Mouse (Mus musculus) hindbrain, embryonic 12.5 days (tissue): ENCODE measurements around the gene Oas1g. TPM values are rescaled to one million over a fixed set of nuclear protein-coding genes. Genes with fewer than 3 reads are reported as not detected.
"Not testable (repeated sequence)": the region's sequence is repeated elsewhere in the genome, so short reads cannot be mapped to it uniquely, and the experiment has no call there.

Source experiments
- ATAC-seq: fragments of 200-750 bp; cut with Nextera tagmentation; 2 replicates; pipeline ENCODE4 v1.8.0; 2017; ENCODE audit warnings: moderate TSS enrichment; ENCODE audit not compliant: low FRiP score
- H3K27ac ChIP-seq: fragments of 300-500 bp; sonication (generic); 2 replicates; pipeline ENCODE4 v1.5.1; 2016; ENCODE audit warnings: mild to moderate bottlenecking
- H3K27me3 ChIP-seq: fragments of 300-500 bp; sonication (generic); 2 replicates; pipeline ENCODE4 v1.6.1; 2016; ENCODE audit warnings: mild to moderate bottlenecking
- H3K36me3 ChIP-seq: fragments of 300-500 bp; sonication (generic); 2 replicates; pipeline ENCODE4 v1.6.1; 2016; ENCODE audit warnings: mild to moderate bottlenecking
- H3K4me1 ChIP-seq: fragments of 300-500 bp; sonication (generic); 2 replicates; pipeline ENCODE4 v1.6.1; 2016
- H3K4me2 ChIP-seq: fragments of 300-500 bp; sonication (generic); replicated peaks from 2 replicates; pipeline ENCODE4 v1.6.1; 2016; ENCODE audit warnings: mild to moderate bottlenecking
- H3K4me3 ChIP-seq: fragments of 300-500 bp; sonication (generic); 2 replicates; pipeline ENCODE4 v1.5.1; 2016; ENCODE audit warnings: mild to moderate bottlenecking
- H3K9ac ChIP-seq: fragments of 300-500 bp; sonication (generic); 2 replicates; pipeline ENCODE4 v1.6.1; 2016; ENCODE audit warnings: mild to moderate bottlenecking, moderate library complexity
- H3K9me3 ChIP-seq: fragments of 300-500 bp; sonication (generic); replicated peaks from 2 replicates; pipeline ENCODE4 v1.6.1; 2016; ENCODE audit warnings: mild to moderate bottlenecking
- WGBS: fragments of 180-500 bp; shearing (Covaris S2); methylation state at CpG from one replicate; pipeline ENCODE4 v1.1.7; 2016; 5-methylcytosine and 5-hydroxymethylcytosine counted together
- polyA plus RNA-seq: library from polyadenylated mRNA; unstranded; fragments of >200 nt; fragmentation: Nextera tagmentation; extraction: Ambion mirVana; gene quantifications from 2 replicates; pipeline ENCODE4 v1.2.1, GENCODE M21; 2016

The Oas1g gene
- polyA plus RNA-seq, 1 experiment from 2014 or later, result not detected

- ATAC-seq, H3K36me3 ChIP-seq, H3K27me3 ChIP-seq, H3K4me1 ChIP-seq, H3K4me2 ChIP-seq, H3K4me3 ChIP-seq, H3K27ac ChIP-seq, H3K9me3 ChIP-seq, H3K9ac ChIP-seq: not testable (repeated sequence)
- 69% methylated on average over 2 of the region's 2 CpGs for WGBS
Observed at GRCm38 (mm10) chr5:120878803-120879202, 8.6 kb downstream of the Oas1g start.

GRCm38 (mm10) chr5:120877407-120877806, 10.0 kb downstream of the Oas1g start:
- H3K9ac ChIP-seq, H3K27ac ChIP-seq, H3K9me3 ChIP-seq, H3K4me1 ChIP-seq, H3K4me2 ChIP-seq, H3K36me3 ChIP-seq, H3K27me3 ChIP-seq, H3K4me3 ChIP-seq, ATAC-seq: not testable (repeated sequence)
- 70% methylated on average over 2 of the region's 2 CpGs for WGBS

DNA sequence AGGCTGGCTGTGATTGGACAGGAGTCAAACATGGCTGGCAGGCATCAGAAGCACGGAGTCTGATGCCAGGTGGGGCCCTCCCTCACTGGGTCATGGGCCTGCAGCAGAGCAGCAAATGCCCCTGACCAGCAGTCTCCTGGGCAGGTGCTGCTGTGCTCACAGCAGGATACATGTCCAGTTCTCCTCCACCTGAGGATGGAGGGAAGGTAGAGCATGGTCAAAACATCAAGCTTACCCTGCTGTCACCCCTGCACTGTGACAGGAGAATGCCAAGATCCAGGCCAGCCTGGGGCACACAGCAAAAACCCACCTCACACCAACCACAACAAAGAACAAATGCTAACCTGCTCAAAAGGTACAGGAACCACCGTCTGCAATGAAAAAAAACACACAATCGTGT, 10.6 kb downstream of the Oas1g start:
- not testable (repeated sequence) for H3K4me2 ChIP-seq, H3K4me1 ChIP-seq, ATAC-seq, H3K27ac ChIP-seq, H3K9me3 ChIP-seq, H3K9ac ChIP-seq, H3K4me3 ChIP-seq, H3K27me3 ChIP-seq, H3K36me3 ChIP-seq
- WGBS, result 83% methylated on average over 2 of the region's 3 CpGs

- ATAC-seq, result no peak
Observed at GRCm38 (mm10) chr5:120871469-120871868, 15.9 kb downstream of the Oas1g start.

GRCm38 (mm10) chr5:120870782-120871181, 16.6 kb downstream of the Oas1g start:
- H3K4me3 ChIP-seq, result no peak overlapping the region
- no peak for ATAC-seq

More at GRCm38 (mm10) chr5:120871469-120871868, 15.9 kb downstream of the Oas1g start:
- Histone ChIP-seq H3K4me3 (no peak overlapping the region), H3K27me3 (no peaks in the 10 kb centered on the region), H3K9me3 (no peaks in the 10 kb centered on the region), H3K36me3 (no peaks in the 10 kb centered on the region), H3K27ac (no peak overlapping the region), H3K4me1 (no peaks in the 10 kb centered on the region), H3K4me2 (no peak overlapping the region), H3K9ac (no peak overlapping the region)
- WGBS, result 53% methylated on average over 2 of the region's 2 CpGs

GRCm38 (mm10) chr5:120870081-120870480, 17.3 kb downstream of the Oas1g start:
- WGBS, result 62% methylated on average over 3 of the region's 3 CpGs
- Histone ChIP-seq H3K27me3 (no peaks in the 10 kb centered on the region), H3K9ac (no peak overlapping the region), H3K9me3 (no peaks in the 10 kb centered on the region), H3K4me1 (no peaks in the 10 kb centered on the region), H3K4me3 (no peak overlapping the region), H3K4me2 (no peak overlapping the region), H3K27ac (no peak overlapping the region), H3K36me3 (no peaks in the 10 kb centered on the region)
- ATAC-seq, result no peak

More at GRCm38 (mm10) chr5:120870782-120871181, 16.6 kb downstream of the Oas1g start:
- Histone ChIP-seq H3K4me1 (no peaks in the 10 kb centered on the region), H3K36me3 (no peaks in the 10 kb centered on the region), H3K9ac (no peak overlapping the region), H3K9me3 (no peaks in the 10 kb centered on the region), H3K27me3 (no peaks in the 10 kb centered on the region), H3K4me2 (no peak overlapping the region), H3K27ac (no peak overlapping the region)
- 83% methylated on average over 7 of the region's 7 CpGs for WGBS

- ATAC-seq, result no peak
- Histone ChIP-seq H3K9ac (no peak overlapping the region), H3K4me2 (no peak overlapping the region), H3K4me1 (no peaks in the 10 kb centered on the region), H3K4me3 (no peak overlapping the region), H3K27me3 (no peaks in the 10 kb centered on the region), H3K9me3 (no peaks in the 10 kb centered on the region), H3K27ac (no peak overlapping the region), H3K36me3 (no peaks in the 10 kb centered on the region)
- WGBS, result 84% methylated on average over 7 of the region's 7 CpGs
Observed at GRCm38 (mm10) chr5:120869436-120870015, 17.9 kb downstream of the Oas1g start.

- H3K9ac ChIP-seq, result no peak overlapping the region
- no peak overlapping the region for H3K27ac ChIP-seq
- 68% methylated on average over 3 of the region's 3 CpGs for WGBS
- no peak overlapping the region for H3K4me3 ChIP-seq
- no peaks in the 10 kb centered on the region for H3K4me1 ChIP-seq
- H3K27me3 ChIP-seq, result no peaks in the 10 kb centered on the region
- H3K36me3 ChIP-seq, result no peaks in the 10 kb centered on the region
- H3K4me2 ChIP-seq, result no peak overlapping the region
- ATAC-seq, result no peak
- no peaks in the 10 kb centered on the region for H3K9me3 ChIP-seq
Observed at GRCm38 (mm10) chr5:120865336-120865860, 22.0 kb downstream of the Oas1g start.

- Histone ChIP-seq H3K4me3 (no peak within 1 kb of the TSS), H3K4me1 (no peaks in the 10 kb centered on the region), H3K9ac (no peak within 1 kb of the TSS), H3K4me2 (no peak within 1 kb of the TSS), H3K27ac (no peak within 1 kb of the TSS), H3K9me3 (no peaks in the 10 kb centered on the region), H3K36me3 (no peaks in the 10 kb centered on the region), H3K27me3 (no peaks in the 10 kb centered on the region)
- ATAC-seq, result no peak
- WGBS, result 52% methylated on average over 4 of the region's 4 CpGs
Observed at GRCm38 (mm10) chr5:120861121-120861520, 26.3 kb downstream of the Oas1g start, which contains the start of gene Oas1h. Oas1h (plus strand) TSS chr5:120861421.

GRCm38 (mm10) chr5:120859241-120859640, 28.2 kb downstream of the Oas1g start:
- ATAC-seq, result no peak
- H3K27me3 ChIP-seq, result no peaks in the 10 kb centered on the region
- peaks cover 6% of the 10 kb centered on the region; the same call in 1 of the 2 replicates for H3K9me3 ChIP-seq
- no peaks in the 10 kb centered on the region for H3K36me3 ChIP-seq
- 73% methylated on average over 2 of the region's 2 CpGs for WGBS
- H3K4me3 ChIP-seq, result no peak overlapping the region
- H3K27ac ChIP-seq, result no peak overlapping the region
- no peak overlapping the region for H3K4me2 ChIP-seq
- H3K9ac ChIP-seq, result no peak overlapping the region
- no peaks in the 10 kb centered on the region for H3K4me1 ChIP-seq

GRCm38 (mm10) chr5:120849601-120850136, 37.7 kb downstream of the Oas1g start:
- no peak overlapping the region for H3K4me2 ChIP-seq
- no peaks in the 10 kb centered on the region for H3K4me1 ChIP-seq
- ATAC-seq, result no peak
- 70% methylated on average over 3 of the region's 3 CpGs for WGBS
- no peak overlapping the region for H3K4me3 ChIP-seq
- peaks cover 3% of the 10 kb centered on the region; the same call in 1 of the 2 replicates for H3K27me3 ChIP-seq
- H3K9me3 ChIP-seq, result peaks cover 7% of the 10 kb centered on the region; the same call in 1 of the 2 replicates
- no peak overlapping the region for H3K27ac ChIP-seq
- H3K36me3 ChIP-seq, result no peaks in the 10 kb centered on the region
- H3K9ac ChIP-seq, result no peak overlapping the region

DNA sequence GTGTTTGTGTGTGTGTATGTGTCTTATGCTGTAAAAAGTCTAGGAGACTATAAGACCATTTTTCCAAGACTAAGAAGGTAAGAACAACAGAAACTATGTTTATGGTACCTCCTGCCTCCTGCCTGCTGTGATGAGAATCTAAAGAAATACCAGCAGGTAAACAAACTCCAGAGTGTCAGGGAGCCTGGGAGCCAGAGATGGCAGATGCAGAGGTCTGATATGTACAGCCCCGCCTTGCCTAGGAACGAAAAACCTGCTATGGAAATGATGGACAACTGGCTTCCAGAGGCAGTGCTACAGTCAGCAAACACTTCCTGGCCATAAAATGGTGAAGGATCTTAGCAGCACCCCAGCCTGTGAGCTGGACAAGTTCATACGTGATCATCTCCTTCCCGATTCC, 40.3 kb downstream of the Oas1g start, which contains the start of gene Oas1f:
TSS of gene Oas1f (plus strand) at position 301 of the 400 bp plus-strand sequence.
- no peak within 1 kb of the TSS for H3K4me3 ChIP-seq
- H3K4me1 ChIP-seq, result no peaks in the 10 kb centered on the region
- H3K9me3 ChIP-seq, result no peaks in the 10 kb centered on the region
- no peak within 1 kb of the TSS for H3K27ac ChIP-seq
- no peaks in the 10 kb centered on the region for H3K36me3 ChIP-seq
- ATAC-seq, result no peak
- no peak within 1 kb of the TSS for H3K9ac ChIP-seq
- H3K4me2 ChIP-seq, result no peak within 1 kb of the TSS
- WGBS, result 84% methylated on average over 4 of the region's 4 CpGs
- peaks cover 3% of the 10 kb centered on the region; the same call in 1 of the 2 replicates for H3K27me3 ChIP-seq

DNA sequence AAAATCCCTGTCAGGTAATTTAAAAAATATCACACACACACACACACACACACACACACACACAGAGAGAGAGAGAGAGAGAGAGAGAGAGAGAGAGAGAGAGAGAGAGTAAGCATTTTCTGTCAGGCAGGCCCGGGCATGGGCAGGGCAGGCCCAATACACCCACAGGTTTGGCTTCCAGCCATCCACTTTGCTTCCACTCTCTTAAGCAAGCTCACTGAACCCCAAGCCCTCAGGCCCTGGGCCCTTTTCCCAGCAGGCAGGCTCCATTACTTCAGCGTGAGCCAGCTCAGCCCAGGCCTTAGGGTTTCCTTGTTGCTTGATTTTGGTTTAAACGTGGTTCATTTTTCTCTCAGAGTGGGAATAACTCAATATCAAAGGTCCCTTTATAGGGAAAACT, 42.7 kb downstream of the Oas1g start:
- H3K4me3 ChIP-seq, result no peak overlapping the region
- peaks cover 1% of the 10 kb centered on the region; the same call in 1 of the 2 replicates for H3K27me3 ChIP-seq
- no peaks in the 10 kb centered on the region for H3K36me3 ChIP-seq
- no peak overlapping the region for H3K4me2 ChIP-seq
- H3K27ac ChIP-seq, result no peak overlapping the region
- H3K4me1 ChIP-seq, result no peaks in the 10 kb centered on the region
- no peak for ATAC-seq
- H3K9ac ChIP-seq, result no peak overlapping the region
- 79% methylated on average over 3 of the region's 3 CpGs for WGBS
- no peaks in the 10 kb centered on the region for H3K9me3 ChIP-seq
